Mouse (Mus musculus) heart, adult 2 months (tissue): ENCODE results near the gene Plxnc1. TPM values are rescaled to one million over a fixed set of nuclear protein-coding genes. Genes with fewer than 3 reads are reported as not detected.
A peak's percentile ranks its signal among the peaks of the same experiment; 100 is the strongest.

ENCODE experiments used
- DNase-seq, 2 experiments: peaks; one replicate each; pipeline ENCODE4 v3.0.0; 2021
- H3K27ac ChIP-seq: fragments of 200-600 bp; 2 replicates; pipeline ENCODE4 v1.8.1; 2022
- H3K27me3 ChIP-seq: fragments of 200-500 bp; 2 replicates; pipeline ENCODE4 v1.6.1; 2012; ENCODE audit warnings: mild to moderate bottlenecking, low read length, inconsistent platforms, mixed read lengths; ENCODE audit not compliant: control insufficient read depth, insufficient read depth
- H3K36me3 ChIP-seq: fragments of 200-500 bp; 2 replicates; pipeline ENCODE4 v1.6.1; 2012; ENCODE audit warnings: low read length, inconsistent platforms; ENCODE audit not compliant: control insufficient read depth, insufficient read depth
- H3K4me1 ChIP-seq: fragments of 200-500 bp; 2 replicates; pipeline ENCODE4 v1.6.1; 2011; ENCODE audit warnings: low read length; ENCODE audit not compliant: control insufficient read depth, insufficient read depth
- H3K4me3 ChIP-seq: fragments of 200-600 bp; 2 replicates; pipeline ENCODE4 v1.8.1; 2022
- H3K79me2 ChIP-seq: fragments of 200-500 bp; replicated peaks from 2 replicates; pipeline ENCODE4 v1.6.1; 2012; ENCODE audit warnings: mild to moderate bottlenecking, inconsistent platforms, low read length, moderate library complexity, mixed read lengths; ENCODE audit not compliant: control insufficient read depth, insufficient read depth
- H3K9ac ChIP-seq: fragments of 200-500 bp; 2 replicates; pipeline ENCODE4 v1.6.1; 2012; ENCODE audit warnings: low read depth, mild to moderate bottlenecking, control low read depth, inconsistent platforms, low read length, mixed read lengths
- CTCF ChIP-seq: fragments of 200-600 bp; IDR thresholded peaks from 2 replicates; pipeline ENCODE4 v1.8.1; 2022; ENCODE audit warnings: antibody characterized with exemption, mild to moderate bottlenecking, moderate library complexity
- EP300 ChIP-seq: fragments of 200-500 bp; IDR thresholded peaks from 2 replicates; pipeline ENCODE4 v1.6.1; 2011; ENCODE audit warnings: low read depth, low read length, control low read depth; ENCODE audit not compliant: insufficient read depth
- POLR2A ChIP-seq: fragments of 200-500 bp; IDR thresholded peaks from 2 replicates; pipeline ENCODE4 v1.6.1; 2011; ENCODE audit warnings: mild to moderate bottlenecking, low read depth, low read length, control low read depth; ENCODE audit not compliant: insufficient read depth
- WGBS: fragments of 180-500 bp; shearing (Covaris S2); methylation state at CpG from one replicate; pipeline ENCODE4 v1.1.7; 2018; 5-methylcytosine and 5-hydroxymethylcytosine counted together
- intact Hi-C: fragments of 180-260 bp; cut with DNase I; formaldehyde crosslinking; loops from one replicate; pipeline ENCODE4 v1.15.1; 2025
- polyA plus RNA-seq: library from polyadenylated mRNA; depleted of rRNA; stranded (reverse); fragments of >200 nt; gene quantifications from 2 replicates; pipeline ENCODE4 v1.2.3, GENCODE M21; 2012
- total RNA-seq, 2 experiments: library from RNA; stranded (reverse); gene quantifications; 2 replicates each; pipeline ENCODE4 v1.2.3; 2021

The Plxnc1 gene
- total and polyA plus RNA-seq, 3 experiments, result 0.84 to 2.3 (median 2.0) TPM

DNA sequence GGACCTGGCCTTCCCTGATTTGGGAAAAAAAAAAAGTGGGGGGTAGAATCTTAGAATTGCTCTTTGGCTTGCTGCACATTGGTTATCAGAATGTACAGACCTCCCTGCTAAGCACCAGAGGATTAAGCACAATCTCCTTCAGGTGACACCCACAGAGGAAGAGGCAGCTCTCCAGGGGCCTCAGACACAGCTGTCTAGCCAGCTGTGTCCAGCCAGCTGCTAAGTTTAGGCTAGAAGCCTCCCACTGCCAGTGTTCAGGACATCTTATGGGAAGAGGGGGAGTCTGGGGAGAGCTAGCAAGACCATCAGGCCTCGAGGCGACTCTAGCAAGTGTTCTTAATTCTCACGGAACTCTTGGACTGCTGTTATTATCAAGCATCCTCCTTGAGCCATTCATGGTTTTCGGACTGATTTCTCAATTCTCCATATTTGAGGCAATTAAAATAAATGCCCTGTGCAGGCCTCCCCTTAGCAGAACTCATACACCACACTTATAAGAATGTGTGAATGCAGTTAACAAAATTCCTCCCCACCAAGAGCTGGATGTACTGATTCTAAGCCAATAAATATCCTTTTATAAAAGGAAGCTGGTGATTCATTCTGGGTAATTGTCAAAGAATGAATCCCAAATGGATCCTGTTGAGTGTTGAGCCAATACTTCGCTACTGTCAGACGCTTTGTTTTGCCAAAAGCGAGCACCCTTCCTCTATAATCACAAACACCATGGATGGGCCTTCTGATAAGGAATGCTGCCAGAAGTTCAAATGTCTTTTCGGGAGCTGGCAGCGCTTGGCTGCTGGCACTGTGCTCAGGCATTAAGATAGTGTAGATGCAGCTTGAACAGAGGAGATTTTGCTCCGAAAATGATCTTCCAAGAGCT lies 140.4 kb downstream of the Plxnc1 start:
- Histone ChIP-seq H3K9ac (no peak overlapping the region), H3K36me3 (no peaks in the 10 kb centered on the region), H3K4me3 (no peak overlapping the region), H3K27ac (no peak overlapping the region), H3K79me2 (no peaks in the 10 kb centered on the region), H3K27me3 (no peaks in the 10 kb centered on the region), H3K4me1 (peaks cover 3% of the 10 kb centered on the region)
- TF ChIP-seq POLR2A (no peak), CTCF (no peak), EP300 (no peak)
- intact Hi-C loops, result loop anchor here (10.0 kb wide), 1 partner anchor 179 kb away; no protein-coding TSS in a partner anchor
- peak; percentile 27 to 35 for DNase-seq
- WGBS, result 41% methylated on average over 10 of the region's 10 CpGs

DNA sequence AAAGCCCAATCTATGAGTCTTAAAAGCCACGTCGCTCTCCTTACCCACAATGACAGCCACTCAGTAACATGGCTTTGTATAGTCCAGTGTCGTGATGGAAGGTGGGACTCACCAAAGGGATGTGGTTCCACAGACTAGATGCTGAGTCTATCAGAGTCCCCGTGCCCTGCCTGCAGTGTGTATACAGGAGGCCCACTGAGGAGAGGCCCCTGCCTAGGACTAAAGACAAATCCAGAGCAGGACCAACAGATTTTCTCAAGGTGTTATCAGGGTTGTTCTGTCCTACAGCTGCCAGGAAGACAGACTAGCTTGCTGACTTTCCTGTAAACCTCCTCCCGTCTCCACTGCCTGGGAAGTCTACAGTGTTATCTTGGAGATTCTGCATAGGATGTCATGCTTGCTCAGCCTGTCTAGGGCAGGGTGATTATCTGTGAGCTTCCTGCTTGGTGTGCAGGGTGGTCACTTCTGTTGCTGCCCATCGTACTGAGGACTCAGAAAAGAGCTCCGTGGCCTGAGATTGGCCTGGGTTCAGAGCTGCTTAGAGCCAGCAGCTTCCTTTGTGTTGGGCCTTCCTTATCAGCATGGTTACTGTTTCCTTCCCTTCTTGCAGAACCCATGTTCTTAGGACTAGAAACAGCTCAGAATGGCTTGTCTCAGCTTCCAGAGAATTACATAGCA lies 143.8 kb downstream of the Plxnc1 start:
- Histone ChIP-seq H3K4me3 (no peak overlapping the region), H3K36me3 (no peaks in the 10 kb centered on the region), H3K9ac (no peak overlapping the region), H3K27ac (no peak overlapping the region), H3K27me3 (no peaks in the 10 kb centered on the region), H3K4me1 (peaks cover 3% of the 10 kb centered on the region), H3K79me2 (no peaks in the 10 kb centered on the region)
- WGBS, result 53% methylated on average over 7 of the region's 7 CpGs
- DNase-seq, result no peak
- intact Hi-C loops, result loop anchor here (10.0 kb wide), 1 partner anchor 176 kb away; no protein-coding TSS in a partner anchor
- TF ChIP-seq CTCF, result no peak
- TF ChIP-seq POLR2A, result no peak
- TF ChIP-seq EP300, result no peak

DNA sequence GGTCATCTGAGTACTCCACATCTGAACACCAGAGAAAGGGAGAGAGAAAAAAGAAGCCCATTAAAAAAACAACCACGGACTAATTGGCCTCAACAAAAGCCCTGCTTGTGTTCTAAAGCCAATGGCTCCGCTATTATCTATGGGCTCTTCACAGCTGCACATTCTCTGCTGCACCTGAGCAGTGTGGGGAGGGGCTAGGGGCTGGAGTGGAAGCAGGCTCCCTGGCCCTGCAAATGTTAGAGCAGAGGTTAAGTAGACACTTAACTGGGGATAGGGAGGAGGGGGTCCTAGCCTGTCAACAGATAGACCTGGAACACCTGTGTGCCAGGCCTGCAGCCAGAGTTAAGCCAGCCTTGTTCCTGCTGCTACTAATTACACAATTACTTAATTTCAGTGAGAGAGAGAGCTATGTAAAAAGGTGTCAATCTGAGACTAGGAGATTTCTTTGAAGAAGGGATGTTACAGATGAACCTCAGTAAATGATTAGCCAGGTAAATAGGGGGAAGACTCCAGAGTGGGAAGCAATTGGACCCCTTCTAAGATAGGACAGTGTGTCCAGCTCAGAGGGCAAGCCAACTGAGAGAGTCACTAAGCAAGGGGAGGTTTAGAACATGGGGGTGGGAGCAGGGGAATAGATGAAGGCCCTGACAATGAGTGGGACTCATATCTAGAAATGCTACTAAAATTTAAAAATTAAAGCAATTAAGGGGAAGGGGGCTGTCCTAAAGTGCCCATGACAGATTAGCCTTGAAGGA lies 145.0 kb downstream of the Plxnc1 start:
- intact Hi-C loops, result loop anchor here (10.0 kb wide), 1 partner anchor 175 kb away; no protein-coding TSS in a partner anchor
- 71% methylated on average over 2 of the region's 2 CpGs for WGBS

DNA sequence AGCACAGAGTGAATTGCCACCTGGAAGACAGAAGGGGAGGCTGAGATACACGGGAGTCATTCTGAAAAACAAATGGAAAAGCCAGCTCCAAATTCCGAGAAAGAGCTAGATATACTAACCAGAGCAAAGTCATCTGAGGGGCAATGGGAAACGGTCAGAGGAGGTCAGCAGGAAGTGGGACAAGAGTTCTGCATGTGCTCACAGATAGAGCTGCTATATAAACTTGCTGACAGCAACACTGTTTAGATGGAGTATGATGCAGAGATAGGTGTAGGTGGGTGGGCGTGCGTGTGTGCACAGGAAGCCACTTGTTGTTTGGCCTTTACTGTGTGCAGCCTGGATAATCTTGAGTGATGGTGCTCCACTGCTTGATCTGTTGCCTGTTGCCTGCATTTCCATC lies 146.5 kb downstream of the Plxnc1 start:
- H3K36me3 ChIP-seq, result no peaks in the 10 kb centered on the region
- H3K27me3 ChIP-seq, result no peaks in the 10 kb centered on the region
- H3K27ac ChIP-seq, result no peak overlapping the region
- intact Hi-C loops, result no loop called here
- TF ChIP-seq CTCF (no peak), POLR2A (no peak), EP300 (no peak)
- H3K4me1 ChIP-seq, result no peaks in the 10 kb centered on the region; the same call in 1 of the 2 replicates
- no peak overlapping the region for H3K4me3 ChIP-seq
- no peak overlapping the region for H3K9ac ChIP-seq
- DNase-seq, result no peak
- H3K79me2 ChIP-seq, result no peaks in the 10 kb centered on the region
- WGBS, result 42% methylated on average over 5 of the region's 5 CpGs

More for the DNA sequence above, 145.0 kb downstream of the Plxnc1 start:
- Histone ChIP-seq H3K36me3 (no peaks in the 10 kb centered on the region), H3K79me2 (no peaks in the 10 kb centered on the region), H3K27me3 (no peaks in the 10 kb centered on the region), H3K9ac (no peak overlapping the region), H3K4me3 (no peak overlapping the region), H3K27ac (no peak overlapping the region), H3K4me1 (peaks cover 3% of the 10 kb centered on the region)
- TF ChIP-seq EP300 (no peak), POLR2A (no peak), CTCF (no peak)
- no peak for DNase-seq

DNA sequence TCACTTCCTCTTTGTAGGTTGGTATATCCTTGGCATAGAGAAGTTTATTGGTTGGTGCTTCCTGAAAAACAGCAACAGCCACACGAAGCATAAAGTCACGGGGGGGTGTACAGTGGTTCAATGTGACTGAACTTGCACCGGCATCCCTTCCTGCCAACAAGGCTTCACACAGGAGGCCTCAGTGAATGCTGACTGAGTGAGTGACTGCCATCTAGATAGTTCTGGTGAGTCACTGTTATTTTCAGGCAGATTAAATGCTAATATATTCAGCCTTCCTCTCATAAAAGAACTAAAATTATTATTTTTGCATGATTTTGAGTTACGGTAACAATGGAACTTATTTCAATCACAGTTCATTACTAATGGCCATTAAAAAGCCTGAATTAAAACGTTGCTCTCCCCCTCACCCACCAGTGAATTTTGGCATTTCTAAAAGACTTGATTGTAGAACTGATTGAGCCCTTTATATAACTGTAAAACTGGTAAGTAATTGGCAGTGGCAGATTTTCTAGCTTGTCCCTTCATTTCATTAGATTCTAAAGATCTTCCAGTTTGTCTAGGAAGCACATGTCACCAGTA lies 149.9 kb downstream of the Plxnc1 start:
- intact Hi-C loops, result no loop called here
- DNase-seq, result no peak
- H3K27me3 ChIP-seq, result no peaks in the 10 kb centered on the region
- TF ChIP-seq CTCF (no peak), EP300 (no peak), POLR2A (no peak)
- no peak overlapping the region for H3K27ac ChIP-seq
- no peaks in the 10 kb centered on the region; the same call in 1 of the 2 replicates for H3K36me3 ChIP-seq
- no peaks in the 10 kb centered on the region for H3K4me1 ChIP-seq
- H3K4me3 ChIP-seq, result no peak overlapping the region
- WGBS, result 84% methylated on average over 5 of the region's 5 CpGs
- no peaks in the 10 kb centered on the region for H3K79me2 ChIP-seq
- H3K9ac ChIP-seq, result no peak overlapping the region
